Mouse (Mus musculus): ENCODE data around the gene Rpp25. TPM values are rescaled to one million over a fixed set of nuclear protein-coding genes. Genes with fewer than 3 reads are reported as not detected.

The Rpp25 gene
- total RNA-seq, 2 experiments from 2014 or later, result not detected

GRCm38 (mm10) chr9:57549186-57549585, 45.4 kb downstream of the Rpp25 start:
- no peak for DNase-seq
- Histone ChIP-seq H3K4me3 (peak overlapping the region; percentile 90), H3K27ac (peak overlapping the region; percentile 91)
- TF ChIP-seq CTCF (IDR thresholded peaks at IDR 0.05), result no peak
- intact Hi-C loops (cut with DNase I), result loop anchor here (2.0 kb wide), 1 partner anchor 14 kb away; no protein-coding TSS in a partner anchor

- no peak for TF ChIP-seq CTCF (IDR thresholded peaks at IDR 0.05)
- Histone ChIP-seq H3K4me3 (peak overlapping the region; percentile 90), H3K27ac (peak overlapping the region; percentile 91)
- intact Hi-C loops (cut with DNase I), result no loop called here
- DNase-seq, result peak; percentile 82
Observed at GRCm38 (mm10) chr9:57550126-57550862, 46.5 kb downstream of the Rpp25 start.

DNA sequence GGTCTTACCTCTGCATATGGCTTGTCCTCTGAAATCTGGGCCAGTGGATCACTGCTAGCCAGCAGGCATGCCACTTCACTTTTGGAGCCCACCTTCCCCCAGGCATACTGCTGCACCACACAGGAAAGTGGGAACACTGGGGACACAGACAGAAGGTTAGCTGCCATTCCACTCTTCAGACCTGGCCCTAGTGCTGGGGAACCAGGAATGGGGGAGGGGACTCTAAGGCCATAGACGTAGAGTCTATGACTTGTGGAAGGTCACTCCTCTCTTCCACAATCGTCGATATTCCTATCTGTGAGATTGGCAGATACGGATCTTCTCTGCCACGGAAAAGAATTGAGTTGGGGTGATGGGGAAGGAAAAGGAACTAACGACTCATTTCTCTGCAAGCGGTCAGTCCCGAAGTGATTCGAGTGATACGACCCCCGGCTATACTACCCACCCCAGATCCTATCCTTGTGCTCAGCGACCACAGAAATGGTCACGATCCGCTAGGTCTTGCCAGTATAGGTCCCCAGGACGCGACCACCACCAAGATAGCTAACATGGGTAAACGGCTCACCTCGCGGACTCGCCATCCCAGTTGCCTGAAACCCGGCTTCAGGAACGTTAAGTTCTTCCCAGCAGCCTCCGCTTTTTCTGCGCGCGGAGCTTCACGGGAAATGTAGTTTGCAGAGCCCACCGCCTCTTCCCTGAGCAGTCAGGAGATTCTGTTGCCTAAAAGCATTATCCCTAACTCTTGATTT, 48.5 kb downstream of the Rpp25 start, which contains the start of gene Mpi:
TSS of gene Mpi (minus strand) at position 625 of the 749 bp plus-strand sequence.
- intact Hi-C loops (cut with DNase I), result no loop called here
- TF ChIP-seq CTCF (IDR thresholded peaks at IDR 0.05), result no peak
- H3K4me3 ChIP-seq, result peak within 1 kb of the TSS; percentile 90
- DNase-seq, result peak; percentile 81
- H3K27ac ChIP-seq, result peak within 1 kb of the TSS; percentile 91

- no peak overlapping the region for H3K4me3 ChIP-seq
- intact Hi-C loops (cut with DNase I), result no loop called here
- DNase-seq, result peak; percentile 9
- no peak for TF ChIP-seq CTCF (IDR thresholded peaks at IDR 0.05)
- peak overlapping the region; percentile 91 for H3K27ac ChIP-seq
Observed at GRCm38 (mm10) chr9:57553119-57553518, 49.3 kb downstream of the Rpp25 start.

DNA sequence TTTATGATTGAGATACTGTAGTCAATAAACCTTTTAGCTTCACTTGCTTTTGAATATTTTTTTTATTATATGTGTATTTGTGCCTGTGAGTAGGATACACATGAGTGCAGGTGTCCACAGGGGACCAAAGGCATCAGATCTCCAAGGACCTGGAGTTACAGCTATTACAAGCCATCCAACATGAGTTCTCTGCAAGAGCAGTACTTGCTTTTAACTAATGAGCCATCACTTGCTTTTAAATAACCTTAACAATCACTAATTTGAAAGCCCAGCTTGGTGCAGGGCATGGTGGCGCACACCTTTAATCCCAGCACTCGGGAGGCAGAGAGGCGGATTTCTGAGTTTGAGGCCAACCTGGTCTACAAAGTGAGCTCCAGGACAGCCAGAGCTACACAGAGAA, 50.9 kb downstream of the Rpp25 start:
- Histone ChIP-seq H3K27ac (no peak overlapping the region), H3K4me3 (no peak overlapping the region)
- TF ChIP-seq CTCF (IDR thresholded peaks at IDR 0.05), result no peak
- DNase-seq, result no peak
- intact Hi-C loops (cut with DNase I), result no loop called here

Other genes starting within 250 kb of the Rpp25 start
- 1 to 10 TPM; 3.8 to 5.3 TPM for gene 1700017B05Rik, start 241.4 kb upstream of the Rpp25 start, total RNA-seq (2021)
- 1 to 10 TPM; 7.8 to 8.1 TPM for gene Ppcdc, start 63.9 kb upstream of the Rpp25 start, total RNA-seq (2021)
- gene Scamp5, start 36.0 kb upstream of the Rpp25 start, total RNA-seq (2021), result under 1 TPM; 0.82 to 0.95 TPM
- 1,000 to 10,000 TPM; 1,176 to 1,655 TPM for gene Cox5a, start 17.2 kb downstream of the Rpp25 start, total RNA-seq (2021)
- 1 to 10 TPM; 5.9 TPM for gene Fam219b, start 33.5 kb downstream of the Rpp25 start, total RNA-seq (2021)
- gene Mpi, start 48.7 kb downstream of the Rpp25 start, total RNA-seq (2021), result 10 to 100 TPM; 67.6 to 97.7 TPM
- gene Scamp2, start 56.9 kb downstream of the Rpp25 start, total RNA-seq (2021), result 10 to 100 TPM; 39.6 to 46.4 TPM
- gene Ulk3, start 85.4 kb downstream of the Rpp25 start, total RNA-seq (2021), result 1 to 10 TPM; 4.4 to 6.6 TPM
- not detected for gene Cplx3, start 102.3 kb downstream of the Rpp25 start, total RNA-seq (2021)
- not detected for gene Lman1l, start 116.7 kb downstream of the Rpp25 start, total RNA-seq (2021)
- gene Csk, start 149.6 kb downstream of the Rpp25 start, total RNA-seq (2021), result 10 to 100 TPM in 1 of 2 experiments, 1 to 10 TPM in 1; 7.1 to 14.0 TPM
- not detected for gene Cyp1a2, start 179.7 kb downstream of the Rpp25 start, total RNA-seq (2021)
- gene Cyp1a1, start 183.9 kb downstream of the Rpp25 start, total RNA-seq (2021), result under 1 TPM; 0.36 to 0.53 TPM
- 1 to 10 TPM; 5.9 to 6.6 TPM for gene Edc3, start 204.5 kb downstream of the Rpp25 start, total RNA-seq (2021)